Mouse (Mus musculus) brain, embryonic 14.5 days (tissue): ENCODE results near the gene Cdk13.

Source experiments
- CTCF ChIP-seq: fragments of 200-500 bp; IDR thresholded peaks from 2 replicates; pipeline ENCODE4 v1.5.1; 2012; ENCODE audit warnings: inconsistent platforms, mild to moderate bottlenecking, moderate library complexity, borderline replicate concordance; ENCODE audit not compliant: insufficient read depth, insufficient read length; ENCODE audit errors: extremely low read depth
- POLR2A ChIP-seq: fragments of 200-500 bp; IDR thresholded peaks from 2 replicates; pipeline ENCODE4 v1.6.1; 2012; ENCODE audit warnings: mild to moderate bottlenecking, inconsistent platforms, borderline replicate concordance; ENCODE audit not compliant: poor library complexity, insufficient read depth, insufficient read length, severe bottlenecking; ENCODE audit errors: extremely low read depth

GRCm38 (mm10) chr13:17839137-17839536, 34.2 kb upstream of the Cdk13 start:
- TF ChIP-seq CTCF (no peak), POLR2A (no peak)
